Mouse (Mus musculus) megakaryocyte-erythroid progenitor cell, adult 5-6 weeks (primary cell): Measurements from ENCODE around the gene Vsig8. TPM values are rescaled to one million over a fixed set of nuclear protein-coding genes. Genes with fewer than 3 reads are reported as not detected.

Experiments
- ATAC-seq: replicated peaks from 2 replicates; pipeline ENCODE4 v1.8.0; 2016; ENCODE audit warnings: mild to moderate bottlenecking, inconsistent platforms; ENCODE audit not compliant: severe bottlenecking, poor library complexity, low FRiP score, low TSS enrichment
- total RNA-seq, 2 experiments: library from RNA; stranded (forward) in 1 of 2; stranded (reverse) in 1 of 2; fragments of 200-1000, 215-1000 nt in 1 of 2; fragments of >200 nt in 1 of 2; fragmentation: Nextera tagmentation in 1 of 2; gene quantifications; 2 replicates each; pipeline ENCODE4 v1.2.3; 2014 to 2017

Vsig8 gene
- total RNA-seq (2014; fragmentation: Nextera tagmentation) (not detected in 2 replicates), total RNA-seq (2017) (not detected in 2 replicates)

- no peak for ATAC-seq
These were observed at the start of gene Vsig8 for GRCm38 (mm10) chr1:172555638-172556037. TSS of gene Vsig8 (plus strand) at chr1:172555938.

GRCm38 (mm10) chr1:172507001-172507400 lies 48.7 kb upstream of the Vsig8 start:
- no peak for ATAC-seq

- ATAC-seq, result no peak
These were observed 48.0 kb upstream of the Vsig8 start for GRCm38 (mm10) chr1:172507701-172508100.

- peak; percentile 70 for ATAC-seq
These were observed 47.6 kb upstream of the Vsig8 start for GRCm38 (mm10) chr1:172508172-172508571.

- no peak for ATAC-seq
These were observed 46.5 kb upstream of the Vsig8 start for GRCm38 (mm10) chr1:172509235-172509634.

GRCm38 (mm10) chr1:172509983-172510382 lies 45.8 kb upstream of the Vsig8 start:
- no peak for ATAC-seq

- no peak for ATAC-seq
These were observed 45.2 kb upstream of the Vsig8 start for GRCm38 (mm10) chr1:172510421-172510972.

GRCm38 (mm10) chr1:172512962-172513361 lies 42.8 kb upstream of the Vsig8 start:
- peak; percentile 18 for ATAC-seq

- peak; percentile 87 for ATAC-seq
These were observed 42.1 kb upstream of the Vsig8 start for GRCm38 (mm10) chr1:172513525-172514212.

- peak; percentile 9; the same call in 1 of the 2 replicates for ATAC-seq
These were observed 41.6 kb upstream of the Vsig8 start for GRCm38 (mm10) chr1:172514213-172514529.

GRCm38 (mm10) chr1:172514551-172515268 lies 41.0 kb upstream of the Vsig8 start:
- no peak for ATAC-seq

GRCm38 (mm10) chr1:172515396-172515795 lies 40.3 kb upstream of the Vsig8 start:
- ATAC-seq, result no peak

GRCm38 (mm10) chr1:172518013-172518412 lies 37.7 kb upstream of the Vsig8 start:
- no peak for ATAC-seq

- no peak for ATAC-seq
These were observed 36.1 kb upstream of the Vsig8 start for GRCm38 (mm10) chr1:172519644-172520043.

GRCm38 (mm10) chr1:172520576-172521440 lies 34.9 kb upstream of the Vsig8 start, which contains the start of gene Cfap45:
TSS of gene Cfap45 (plus strand) at chr1:172520801.
- ATAC-seq, result peak; percentile 36

- no peak for ATAC-seq
These were observed 33.2 kb upstream of the Vsig8 start for GRCm38 (mm10) chr1:172522524-172522923.

GRCm38 (mm10) chr1:172523699-172524101 lies 32.0 kb upstream of the Vsig8 start:
- ATAC-seq, result no peak

- ATAC-seq, result no peak
These were observed 30.5 kb upstream of the Vsig8 start for GRCm38 (mm10) chr1:172525027-172525764.

- ATAC-seq, result no peak
These were observed 29.8 kb upstream of the Vsig8 start for GRCm38 (mm10) chr1:172525971-172526370.
